Comparison of ENCODE assay signal across 9 mouse cellular contexts in the genomic region with DNA sequence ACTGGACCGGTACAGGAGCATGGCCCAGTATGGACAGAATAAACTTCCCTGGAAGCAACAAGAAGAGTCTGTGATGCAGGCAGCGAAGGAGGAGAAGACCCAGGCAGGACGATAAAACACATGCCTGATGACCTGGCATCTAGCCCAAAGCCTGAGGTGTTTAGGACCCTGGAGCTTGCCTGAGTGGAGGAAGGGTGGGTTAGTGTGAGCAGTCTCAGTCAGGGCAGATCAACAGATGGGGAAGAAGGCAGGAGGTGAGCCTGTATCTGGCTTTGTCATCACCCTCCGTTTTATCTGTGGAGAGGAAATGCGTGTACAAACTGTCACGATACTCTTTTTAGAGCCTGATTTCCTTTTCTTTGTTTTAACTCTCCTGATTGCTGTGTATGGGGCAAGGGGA.
A peak's percentile ranks its signal among the peaks of the same experiment; 100 is the strongest.
DNase-seq lines count a peak whose midpoint lies in the region; ATAC-seq lines count a peak whose summit lies in the region.
"Had no signal": no experiment of that assay in that cellular context is flagged by ENCODE, and none has a peak within 500 bp of the region (broad histone marks: within the 10 kb centered on the region; RNA-seq: fewer than 3 reads in every experiment).

No protein-coding gene starts in this region.

- ATAC-seq in megakaryocyte-erythroid progenitor cell, adult 5-6 weeks (replicated peaks; ENCODE audit: low FRiP score, low TSS enrichment, poor library complexity, severe bottlenecking), result peak; percentile 37; the same call in 1 of the 2 replicates
- ATAC-seq: liver, embryonic 12.5 days had no signal

- peak; percentile 54 to 74 for DNase-seq in heart, adult 9 months (ENCODE audit: low spot score in 2 of 2)
- no peak for DNase-seq in heart, postnatal 14 days
- DNase-seq in CD4-positive, CD25-positive, alpha-beta regulatory T cell, adult 2 months (ENCODE audit: low read depth, low spot score), result peak; percentile 72
- DNase-seq in embryonic facial prominence, embryonic 10.5 days (ENCODE audit: low spot score), result peak; percentile 4
- no peak for DNase-seq in ovary, postnatal 36 days (ENCODE audit: low spot score)
- DNase-seq in kidney, adult 11 months, result no peak
- no peak for DNase-seq in urinary bladder, adult 18-20 months (ENCODE audit: low spot score in 2 of 2)

- no peaks in the 10 kb centered on the region for H3K9me3 ChIP-seq in embryonic facial prominence, embryonic 10.5 days
- H3K9me3 ChIP-seq: liver, embryonic 12.5 days had no signal

- intact Hi-C loops in heart, postnatal 14 days (cut with DNase I), result loop anchor here (5.0 kb wide), 1 partner anchor 74 kb away; no protein-coding TSS in a partner anchor

- WGBS in embryonic facial prominence, embryonic 10.5 days, result 77% methylated on average over 6 of the region's 6 CpGs

- H3K36me3 ChIP-seq in embryonic facial prominence, embryonic 10.5 days (replicated peaks), result no peaks in the 10 kb centered on the region
- H3K36me3 ChIP-seq: liver, embryonic 12.5 days had no signal

- no peak overlapping the region for H3K4me3 ChIP-seq in embryonic facial prominence, embryonic 10.5 days
- H3K4me3 ChIP-seq: liver, embryonic 12.5 days had no signal

- H3K4me1 ChIP-seq in embryonic facial prominence, embryonic 10.5 days, result no peaks in the 10 kb centered on the region
- H3K4me1 ChIP-seq: liver, embryonic 12.5 days had no signal

- H3K27ac ChIP-seq in embryonic facial prominence, embryonic 10.5 days (replicated peaks), result no peak overlapping the region
- H3K27ac ChIP-seq: liver, embryonic 12.5 days had no signal

- no peaks in the 10 kb centered on the region for H3K27me3 ChIP-seq in embryonic facial prominence, embryonic 10.5 days (replicated peaks; ENCODE audit: low read depth, poor library complexity, severe bottlenecking)
- H3K27me3 ChIP-seq: liver, embryonic 12.5 days had no signal

Comparison
In these comparisons a context has a peak if more than half of its experiments do, and no peak if none do; other contexts are left out.
1. DNase-seq: peak in heart, adult 9 months (2 of 2), CD4-positive, CD25-positive, alpha-beta regulatory T cell, adult 2 months (single experiment) and embryonic facial prominence, embryonic 10.5 days (single experiment); none in heart, postnatal 14 days (0 of 2), ovary, postnatal 36 days (single experiment), kidney, adult 11 months (single experiment) and urinary bladder, adult 18-20 months (0 of 2).